Mouse (Mus musculus) frontal cortex, postnatal 14 days (tissue): ENCODE measurements around the gene Yif1a.

Experiments
- DNase-seq, 2 experiments: peaks; one replicate each; pipeline ENCODE4 v3.0.0; 2022; ENCODE audit warnings: low spot score in 2 of 2

The Yif1a gene

DNA sequence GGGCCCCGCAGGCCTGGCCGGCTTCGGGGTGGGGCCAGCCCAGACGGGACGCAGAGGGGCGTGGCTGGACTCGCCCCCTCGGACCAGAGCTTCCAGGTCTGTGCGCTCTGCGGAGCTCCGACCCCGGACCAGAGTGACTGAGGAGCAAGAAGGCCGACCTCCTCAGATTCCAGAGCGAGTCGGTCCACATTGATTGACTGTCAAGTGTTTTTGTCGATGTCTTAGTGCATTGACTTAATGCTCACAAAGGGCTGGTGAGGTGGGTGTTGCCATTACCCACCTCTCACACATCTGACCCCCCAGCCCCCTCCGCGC lies 30.0 kb downstream of the Yif1a start, which contains the start of gene Klc2:
Gene Klc2 (minus strand): TSS at position 177 of the 315 bp plus-strand sequence.
- DNase-seq: peak in 1 of 2 experiments; percentile 74

DNA sequence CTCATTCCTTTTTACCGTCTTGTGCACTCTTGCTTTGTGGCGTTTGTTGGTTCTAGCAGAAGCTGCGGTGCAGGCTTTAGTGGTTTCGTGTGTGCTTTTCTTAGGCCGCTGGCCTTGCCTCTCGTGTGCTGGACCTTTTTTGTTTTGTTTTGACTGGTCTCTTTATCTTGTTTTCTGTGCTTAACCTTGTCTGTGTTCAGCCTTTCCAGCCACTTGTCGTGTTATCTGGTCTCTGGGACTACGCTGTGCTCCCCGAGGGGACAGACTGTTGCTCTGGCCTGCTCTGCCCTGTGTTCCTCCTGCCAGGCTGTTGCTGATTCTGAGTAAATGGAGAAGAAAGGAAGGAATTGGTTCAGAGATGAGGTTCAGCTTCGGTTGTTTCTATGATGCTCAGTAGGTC lies 34.2 kb downstream of the Yif1a start:
- DNase-seq: no peak

DNA sequence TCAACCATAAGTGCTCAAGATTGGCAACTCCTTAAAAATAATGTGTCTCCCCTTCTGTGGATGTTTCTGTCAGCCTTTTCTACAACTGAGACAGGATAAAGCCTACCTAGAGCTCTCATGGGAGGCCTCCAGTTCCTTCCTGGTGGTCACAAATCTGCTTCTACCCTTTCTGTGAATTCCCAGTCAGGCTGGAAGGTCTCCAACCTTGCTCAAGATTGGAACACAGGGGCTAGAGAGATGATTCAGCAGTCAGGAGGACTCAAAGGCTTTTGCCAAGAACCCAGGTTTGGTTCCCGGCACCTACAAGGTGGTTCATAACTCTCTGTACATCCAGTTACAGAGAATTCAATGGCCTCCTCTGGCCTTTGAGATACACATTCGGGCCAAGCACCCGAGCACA lies 34.9 kb downstream of the Yif1a start:
- DNase-seq: no peak

DNA sequence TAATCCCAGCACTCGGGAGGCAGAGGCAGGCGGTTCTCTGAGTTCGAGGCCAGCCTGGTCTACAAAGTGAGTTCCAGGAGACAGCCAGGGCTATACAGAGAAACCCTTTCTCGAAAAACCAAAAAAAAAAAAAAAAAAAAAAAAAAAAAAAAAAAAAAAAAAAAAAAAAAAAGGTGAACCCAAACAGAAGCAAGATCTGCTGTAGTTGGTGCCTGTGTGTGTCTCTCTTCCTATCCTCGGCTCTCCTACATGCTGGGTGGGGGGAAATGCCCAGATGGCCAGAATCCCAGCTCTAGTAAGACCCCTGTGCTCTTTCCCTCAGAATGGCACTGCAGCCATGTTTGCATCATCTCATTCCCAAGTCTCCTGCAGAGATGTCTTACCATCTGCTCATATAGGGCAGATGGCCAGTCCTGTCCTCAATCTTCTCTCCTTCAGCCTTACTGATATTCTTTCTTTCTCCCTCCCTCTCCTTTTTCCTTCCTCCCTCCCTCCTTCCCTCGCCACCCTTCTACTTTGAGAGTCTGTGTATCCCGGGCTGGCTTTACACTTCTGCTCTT lies 35.8 kb downstream of the Yif1a start:
- no peak for DNase-seq

DNA sequence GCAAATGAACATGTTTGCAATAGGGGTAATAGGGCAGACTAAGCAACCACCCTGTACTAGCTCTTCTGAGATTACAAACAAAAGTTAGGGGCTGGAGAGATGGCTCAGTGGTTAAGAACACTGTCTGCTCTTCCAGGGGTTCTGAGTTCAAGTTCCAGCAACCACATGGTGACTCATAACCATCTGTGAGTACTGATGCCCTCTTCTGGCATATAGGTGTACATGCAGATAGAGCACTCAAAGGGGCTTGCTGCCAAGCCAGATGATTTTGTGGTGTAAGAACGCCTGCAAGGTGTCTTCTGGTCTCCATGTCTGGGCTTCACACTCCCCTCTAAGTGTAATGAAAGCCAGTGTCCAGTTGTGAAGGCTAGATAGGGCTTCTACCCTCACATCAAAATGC lies 41.4 kb downstream of the Yif1a start:
- no peak for DNase-seq

DNA sequence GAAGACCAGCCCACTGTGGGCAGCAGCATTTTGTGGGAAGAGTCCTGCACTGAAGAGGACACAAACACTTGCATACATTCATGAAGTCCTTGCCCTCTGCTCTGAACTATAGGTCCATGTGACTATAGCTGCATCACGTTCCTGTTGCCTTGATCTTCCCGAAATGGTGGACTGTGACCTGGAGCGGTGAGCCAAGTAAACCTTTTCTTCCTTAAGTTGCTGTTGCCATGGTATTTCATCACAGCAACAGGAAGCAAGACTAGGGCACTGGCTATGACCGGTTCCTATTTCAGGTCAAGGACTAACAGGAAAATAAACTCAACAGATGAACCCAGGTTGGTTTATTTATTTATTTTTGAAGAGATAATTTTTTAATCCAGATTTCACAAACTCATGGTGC lies 42.9 kb downstream of the Yif1a start:
- DNase-seq: no peak

DNA sequence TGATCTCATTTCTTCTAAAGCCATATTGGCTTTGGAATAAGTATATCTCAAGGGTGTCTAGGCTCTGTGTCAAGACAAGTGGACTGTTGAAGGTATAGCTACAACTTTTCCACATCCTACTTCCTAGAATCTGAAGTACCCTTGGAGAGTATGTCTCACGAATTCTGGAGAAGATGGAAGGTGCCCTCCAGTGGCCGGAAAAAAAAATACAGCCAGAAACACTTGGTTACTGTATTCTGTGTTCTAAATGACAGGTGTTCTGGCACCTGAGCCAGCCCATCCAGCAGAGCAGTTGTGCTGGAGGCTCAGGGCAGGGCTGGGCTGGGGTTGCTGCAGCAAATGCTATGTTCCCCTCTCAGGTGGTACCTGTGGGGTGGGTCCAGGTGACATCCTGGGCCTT lies 51.3 kb downstream of the Yif1a start:
- DNase-seq: peak; percentile 54 to 78
